Mouse (Mus musculus): ENCODE results near the gene Kank3.

The Kank3 gene

GRCm38 (mm10) chr17:33848139-33848538 is 37.8 kb downstream of the Kank3 start:
- peaks cover 49% of the 10 kb centered on the region for H3K36me3 ChIP-seq (ENCODE audit: insufficient read depth, low read length)
- no peak for TF ChIP-seq NANOG (IDR thresholded peaks at IDR 0.05; ENCODE audit: borderline replicate concordance, low read length)
- TF ChIP-seq POU5F1 (IDR thresholded peaks at IDR 0.05; ENCODE audit: borderline replicate concordance, low read length): no peak
- TF ChIP-seq CTCF (conservative IDR thresholded peaks at IDR 0.05; ENCODE audit: low read length): no peak
- H3K4me1 ChIP-seq (replicated peaks; ENCODE audit: low read depth, low read length): peaks cover 37% of the 10 kb centered on the region

GRCm38 (mm10) chr17:33851331-33851730 is 41.0 kb downstream of the Kank3 start:
- no peaks in the 10 kb centered on the region for H3K27me3 ChIP-seq (ENCODE audit: insufficient read depth, low read length)
- TF ChIP-seq CTCF (conservative IDR thresholded peaks at IDR 0.05; ENCODE audit: low read length): no peak
- TF ChIP-seq NANOG (IDR thresholded peaks at IDR 0.05; ENCODE audit: borderline replicate concordance, low read length): no peak
- TF ChIP-seq POU5F1 (IDR thresholded peaks at IDR 0.05; ENCODE audit: borderline replicate concordance, low read length): no peak
- no peak overlapping the region for H3K4me3 ChIP-seq (replicated peaks; ENCODE audit: low read length)
- H3K36me3 ChIP-seq (ENCODE audit: insufficient read depth, low read length): peaks cover 40% of the 10 kb centered on the region
- H3K4me1 ChIP-seq (replicated peaks; ENCODE audit: low read depth, low read length): peaks cover 9% of the 10 kb centered on the region
- peaks cover 24% of the 10 kb centered on the region for H3K9me3 ChIP-seq (ENCODE audit: low read length)

More at GRCm38 (mm10) chr17:33848139-33848538, 37.8 kb downstream of the Kank3 start:
- Histone ChIP-seq H3K9me3 (ENCODE audit: low read length) (no peaks in the 10 kb centered on the region), H3K27me3 (ENCODE audit: insufficient read depth, low read length) (no peaks in the 10 kb centered on the region), H3K4me3 (replicated peaks; ENCODE audit: low read length) (no peak overlapping the region)

GRCm38 (mm10) chr17:33857816-33858215 is 47.5 kb downstream of the Kank3 start:
- TF ChIP-seq NANOG (IDR thresholded peaks at IDR 0.05; ENCODE audit: borderline replicate concordance, low read length): peak; percentile 40; the same call in 1 of the 2 replicates
- TF ChIP-seq CTCF (conservative IDR thresholded peaks at IDR 0.05; ENCODE audit: low read length): no peak
- H3K4me1 ChIP-seq (replicated peaks; ENCODE audit: low read depth, low read length): 0 out of 2 replicates have a peak, but pooled peaks cover 3% of the 10 kb centered on the region
- H3K36me3 ChIP-seq (ENCODE audit: insufficient read depth, low read length): 0 out of 2 replicates have a peak, but pooled peaks cover 5% of the 10 kb centered on the region
- no peak overlapping the region for H3K4me3 ChIP-seq (replicated peaks; ENCODE audit: low read length)
- H3K9me3 ChIP-seq (ENCODE audit: low read length): peaks cover 60% of the 10 kb centered on the region
- no peaks in the 10 kb centered on the region for H3K27me3 ChIP-seq (ENCODE audit: insufficient read depth, low read length)

GRCm38 (mm10) chr17:33865330-33866030 is 55.2 kb downstream of the Kank3 start:
- TF ChIP-seq POU5F1 (IDR thresholded peaks at IDR 0.05; ENCODE audit: borderline replicate concordance, low read length): no peak
- peak; percentile 78 for TF ChIP-seq CTCF (conservative IDR thresholded peaks at IDR 0.05; ENCODE audit: low read length)
- Histone ChIP-seq H3K4me3 (replicated peaks; ENCODE audit: low read length) (no peak overlapping the region), H3K9me3 (ENCODE audit: low read length) (no peaks in the 10 kb centered on the region), H3K27me3 (ENCODE audit: insufficient read depth, low read length) (no peaks in the 10 kb centered on the region), H3K36me3 (ENCODE audit: insufficient read depth, low read length) (no peaks in the 10 kb centered on the region), H3K4me1 (replicated peaks; ENCODE audit: low read depth, low read length) (peaks cover 19% of the 10 kb centered on the region)

Measured in E14TG2a.4 (cell line).